Mouse (Mus musculus) liver, embryonic 14.5 days (tissue): ENCODE measurements around the gene Adam23. TPM values are rescaled to one million over a fixed set of nuclear protein-coding genes. Genes with fewer than 3 reads are reported as not detected.

Experiments used
- ATAC-seq: fragments of 200-750 bp; cut with Nextera tagmentation; 2 replicates; pipeline ENCODE4 v1.8.0; 2017; ENCODE audit warnings: moderate number of reproducible peaks, mild to moderate bottlenecking, moderate library complexity; ENCODE audit not compliant: insufficient read depth
- DNase-seq, 3 experiments: peaks; one replicate each; pipeline ENCODE4 v3.0.0-alpha.2; 2012 to 2013; ENCODE audit warnings: low read depth in 3 of 3, low spot score in 3 of 3
- H3K27ac ChIP-seq: fragments of 300-500 bp; sonication (generic); 2 replicates; pipeline ENCODE4 v1.5.1; 2014; ENCODE audit warnings: moderate library complexity, mild to moderate bottlenecking, control low read depth, inconsistent platforms
- H3K27me3 ChIP-seq: fragments of 300-500 bp; sonication (generic); 2 replicates; pipeline ENCODE4 v1.6.1; 2014; ENCODE audit warnings: mild to moderate bottlenecking, low read length, moderate library complexity; ENCODE audit not compliant: control insufficient read depth, insufficient read depth
- H3K36me3 ChIP-seq: fragments of 300-500 bp; sonication (generic); replicated peaks from 2 replicates; pipeline ENCODE4 v1.6.1; 2014; ENCODE audit warnings: low read depth; ENCODE audit not compliant: control insufficient read depth, insufficient read depth
- H3K4me1 ChIP-seq, 2 experiments: fragments of 200-500 bp in 1 of 2; fragments of 300-500 bp in 1 of 2; sonication (generic) in 1 of 2; replicated peaks; 2 replicates each; pipeline ENCODE4 v1.6.1; 2012 to 2014; ENCODE audit warnings: antibody characterized with exemption in 1 of 2, inconsistent platforms in 1 of 2, low read length in 1 of 2; ENCODE audit not compliant: control insufficient read depth in 2 of 2, insufficient read depth in 2 of 2
- H3K4me2 ChIP-seq: fragments of 300-500 bp; sonication (generic); 2 replicates; pipeline ENCODE4 v1.6.1; 2014; ENCODE audit warnings: low read depth, mild to moderate bottlenecking, control low read depth, moderate library complexity
- H3K4me3 ChIP-seq, 2 experiments: fragments of 200-500 bp in 1 of 2; fragments of 300-500 bp in 1 of 2; sonication (generic) in 1 of 2; 2 replicates each; pipeline ENCODE4 v1.5.1; 2012 to 2014; ENCODE audit warnings: low read depth in 2 of 2, low read length in 2 of 2, mild to moderate bottlenecking in 2 of 2, control low read depth in 1 of 2, inconsistent platforms in 1 of 2, moderate library complexity in 1 of 2; ENCODE audit not compliant: insufficient read depth in 1 of 2
- H3K9ac ChIP-seq: fragments of 300-500 bp; sonication (generic); replicated peaks from 2 replicates; pipeline ENCODE4 v1.6.1; 2014; ENCODE audit warnings: mild to moderate bottlenecking, control low read depth, moderate library complexity
- H3K9me3 ChIP-seq: fragments of 300-500 bp; sonication (generic); 2 replicates; pipeline ENCODE4 v1.6.1; 2016; ENCODE audit warnings: low read length, mixed read lengths; ENCODE audit not compliant: control insufficient read depth
- CTCF ChIP-seq: IDR thresholded peaks from 2 replicates; pipeline ENCODE4 v1.5.1; 2016; ENCODE audit warnings: antibody characterized with exemption, low read depth, control low read depth
- EP300 ChIP-seq: IDR thresholded peaks from 2 replicates; pipeline ENCODE4 v1.6.1; 2016; ENCODE audit warnings: antibody characterized with exemption, low read depth
- WGBS: fragments of 180-500 bp; shearing (Covaris S2); extraction: QIAGEN DNeasy Blood & Tissue Kit; methylation state at CpG from one replicate; pipeline ENCODE4 v1.1.7; 2014; ENCODE audit not compliant: insufficient replicate concordance; 5-methylcytosine and 5-hydroxymethylcytosine counted together
- polyA plus RNA-seq, 2 experiments: library from polyadenylated mRNA; depleted of rRNA in 1 of 2; stranded (reverse) in 1 of 2; unstranded in 1 of 2; fragments of >200 nt; fragmentation: Nextera tagmentation in 1 of 2; extraction: Ambion mirVana in 1 of 2; gene quantifications; 2 replicates each; pipeline versions ENCODE4 v1.2.1 to v1.2.3; 2012 to 2014

The Adam23 gene
- polyA plus RNA-seq, 2 experiments = 0.24 to 0.36 TPM

DNA sequence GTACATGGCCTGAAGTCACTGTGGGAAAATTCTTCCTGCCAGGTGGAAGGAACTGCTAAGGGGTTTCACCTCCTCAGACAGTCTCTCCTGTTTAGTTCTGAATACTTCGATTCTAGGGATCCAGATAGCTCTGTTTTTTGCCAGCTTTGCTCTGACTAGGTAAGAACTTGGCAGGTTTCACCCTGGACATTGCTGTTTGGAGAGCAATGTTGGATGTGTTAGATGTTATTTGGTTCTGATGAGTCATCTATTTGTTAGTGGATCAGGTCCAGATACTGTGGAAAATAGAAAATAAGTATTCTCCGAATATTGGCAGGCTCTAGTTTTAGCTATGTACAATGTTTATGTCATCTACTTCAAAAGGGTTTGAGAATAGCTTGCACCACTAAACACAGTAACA lies 41.0 kb downstream of the Adam23 start:
- DNase-seq (no peak), ATAC-seq (no peak)

DNA sequence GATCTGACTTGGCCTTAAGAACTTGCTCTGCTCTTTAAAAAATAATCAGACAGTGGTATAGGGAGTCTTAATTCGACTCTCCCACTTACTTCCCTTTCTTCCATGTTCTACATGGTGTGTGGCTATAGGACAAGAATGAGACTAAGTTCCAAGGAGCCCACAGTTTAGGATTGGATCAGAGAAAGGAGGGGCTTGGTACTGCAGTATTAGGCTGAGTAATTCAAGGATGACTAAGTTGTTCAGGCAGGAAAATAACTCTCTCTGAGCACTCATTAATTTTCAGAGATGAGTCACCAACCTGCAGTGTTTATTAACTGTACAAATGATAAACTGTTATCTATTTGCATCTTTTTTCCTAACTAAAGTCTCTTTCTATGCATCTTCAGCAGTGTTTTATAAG lies 45.3 kb downstream of the Adam23 start:
- H3K27ac ChIP-seq = no peak overlapping the region
- no peaks in the 10 kb centered on the region for H3K36me3 ChIP-seq
- no peaks in the 10 kb centered on the region for H3K9me3 ChIP-seq
- no peak for TF ChIP-seq CTCF
- DNase-seq = no peak
- 24% methylated on average over 1 of the region's 1 CpGs for WGBS
- H3K4me3 ChIP-seq = no peak overlapping the region
- H3K27me3 ChIP-seq = no peaks in the 10 kb centered on the region
- peaks cover 0 to 2% of the 10 kb centered on the region in 2 experiments; a peak in 1 of 4 replicates for H3K4me1 ChIP-seq
- ATAC-seq = no peak
- no peak overlapping the region for H3K9ac ChIP-seq
- H3K4me2 ChIP-seq = no peak overlapping the region

More for the DNA sequence above, 41.0 kb downstream of the Adam23 start:
- no peaks in the 10 kb centered on the region for H3K9me3 ChIP-seq
- no peak overlapping the region for H3K4me2 ChIP-seq
- H3K36me3 ChIP-seq = no peaks in the 10 kb centered on the region
- no peak overlapping the region for H3K27ac ChIP-seq
- H3K9ac ChIP-seq = no peak overlapping the region
- no peaks in the 10 kb centered on the region for H3K4me1 ChIP-seq
- TF ChIP-seq CTCF (no peak), EP300 (no peak)
- no peak overlapping the region for H3K4me3 ChIP-seq
- 46% methylated on average over 2 of the region's 2 CpGs for WGBS
- no peaks in the 10 kb centered on the region for H3K27me3 ChIP-seq

DNA sequence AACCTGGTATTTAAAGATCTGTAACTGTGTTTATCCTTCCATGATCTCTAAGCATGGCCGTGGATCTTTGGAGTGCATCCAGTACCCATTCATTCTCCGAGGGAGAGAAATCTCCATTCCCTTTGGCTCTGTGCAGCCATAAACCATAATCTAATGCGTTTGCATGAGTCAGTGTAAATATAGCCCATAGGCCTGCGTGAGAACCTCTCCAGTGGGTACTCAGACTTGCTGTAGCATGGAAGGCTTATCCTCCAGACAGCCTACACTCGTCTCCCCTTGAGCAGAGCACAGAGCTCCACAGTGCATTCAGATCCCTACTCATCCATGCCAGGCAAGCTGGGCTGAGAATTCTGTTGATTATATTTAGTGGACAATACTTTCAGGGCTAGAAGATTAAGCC lies 47.6 kb downstream of the Adam23 start:
- H3K4me3 ChIP-seq = no peak overlapping the region
- no peaks in the 10 kb centered on the region for H3K9me3 ChIP-seq
- H3K36me3 ChIP-seq = no peaks in the 10 kb centered on the region
- no peak overlapping the region for H3K4me2 ChIP-seq
- ATAC-seq (no peak), DNase-seq (no peak)
- H3K4me1 ChIP-seq = peaks cover 0 to 2% of the 10 kb centered on the region in 2 experiments; a peak in 1 of 4 replicates
- 51% methylated on average over 5 of the region's 5 CpGs for WGBS
- no peak overlapping the region for H3K9ac ChIP-seq
- no peak for TF ChIP-seq CTCF
- no peak for TF ChIP-seq EP300
- H3K27me3 ChIP-seq = no peaks in the 10 kb centered on the region
- no peak overlapping the region for H3K27ac ChIP-seq

DNA sequence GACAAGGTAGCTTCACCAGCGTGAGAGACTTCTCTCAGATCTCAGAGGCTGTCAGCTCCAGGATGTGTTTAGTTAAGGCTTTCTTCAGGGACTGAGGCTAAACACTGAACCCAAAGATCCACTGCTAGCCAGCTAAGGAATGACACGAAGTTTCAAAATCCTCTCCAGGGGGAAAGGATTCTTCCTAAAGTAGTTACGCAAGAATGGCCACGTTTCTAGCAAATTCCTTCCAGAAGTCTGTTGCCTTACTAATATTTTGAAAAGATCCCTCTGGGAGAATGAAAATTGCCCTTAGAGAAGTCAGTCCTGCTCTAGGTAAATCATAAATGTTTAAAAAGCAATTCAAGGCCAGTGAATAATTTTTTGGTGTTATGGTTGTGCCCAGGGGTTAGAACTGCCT lies 61.7 kb downstream of the Adam23 start:
- no peak for ATAC-seq

DNA sequence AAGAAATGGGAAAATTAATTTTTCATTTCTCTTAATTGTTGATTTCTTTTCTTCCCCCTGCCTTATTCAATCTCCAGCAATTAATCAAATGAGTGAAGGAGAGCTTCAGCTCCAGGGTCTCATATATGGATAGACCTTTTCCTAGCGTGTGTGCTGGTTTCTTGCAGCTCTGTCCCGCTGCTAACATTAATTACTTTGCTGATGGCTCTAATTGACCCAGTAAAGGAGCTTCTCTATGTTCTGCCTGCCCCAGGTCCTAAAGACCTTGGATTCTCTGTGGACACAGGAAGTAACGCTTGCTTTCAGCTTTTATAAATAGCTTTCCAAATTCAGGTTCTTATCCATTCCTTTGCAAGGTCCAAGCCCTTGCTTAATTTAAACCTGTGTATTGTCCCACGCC lies 63.1 kb downstream of the Adam23 start:
- Histone ChIP-seq H3K27me3 (no peaks in the 10 kb centered on the region), H3K27ac (no peak overlapping the region), H3K4me3 (no peak overlapping the region), H3K4me1 (no peaks in the 10 kb centered on the region), H3K9ac (no peak overlapping the region), H3K36me3 (no peaks in the 10 kb centered on the region), H3K9me3 (no peaks in the 10 kb centered on the region), H3K4me2 (no peak overlapping the region)
- ATAC-seq (no peak), DNase-seq (no peak)
- TF ChIP-seq CTCF (no peak), EP300 (no peak)
- 45% methylated on average over 4 of the region's 4 CpGs for WGBS

More for the DNA sequence above, 61.7 kb downstream of the Adam23 start:
- WGBS = 64% methylated on average over 4 of the region's 4 CpGs
- TF ChIP-seq EP300 = no peak
- no peak for TF ChIP-seq CTCF
- H3K4me3 ChIP-seq = no peak overlapping the region
- no peak overlapping the region for H3K4me2 ChIP-seq
- no peak for DNase-seq
- no peak overlapping the region for H3K9ac ChIP-seq
- H3K27me3 ChIP-seq = no peaks in the 10 kb centered on the region
- no peaks in the 10 kb centered on the region for H3K36me3 ChIP-seq
- H3K4me1 ChIP-seq = no peaks in the 10 kb centered on the region
- no peaks in the 10 kb centered on the region for H3K9me3 ChIP-seq
- no peak overlapping the region for H3K27ac ChIP-seq
